Mouse (Mus musculus) layer of hippocampus, postnatal 25 days (tissue): ENCODE measurements around the gene Lipc. TPM values are rescaled to one million over a fixed set of nuclear protein-coding genes. Genes with fewer than 3 reads are reported as not detected.

Experiments used
- DNase-seq, 2 experiments: peaks; one replicate each; pipeline ENCODE4 v3.0.0; 2022; ENCODE audit warnings: mixed read lengths in 2 of 2, low spot score in 1 of 2; ENCODE audit errors: extremely low spot score in 1 of 2
- total RNA-seq, 2 experiments: library from RNA; stranded (reverse); gene quantifications; 2 replicates each; pipeline ENCODE4 v1.2.3; 2021

Lipc gene
- total RNA-seq: under 1 TPM; 0.20 to 0.28 TPM

GRCm38 (mm10) chr9:70952126-70952525 lies at the start of gene Lipc:
Gene Lipc, minus strand, starts transcription at chr9:70952226.
- DNase-seq: no peak

DNA sequence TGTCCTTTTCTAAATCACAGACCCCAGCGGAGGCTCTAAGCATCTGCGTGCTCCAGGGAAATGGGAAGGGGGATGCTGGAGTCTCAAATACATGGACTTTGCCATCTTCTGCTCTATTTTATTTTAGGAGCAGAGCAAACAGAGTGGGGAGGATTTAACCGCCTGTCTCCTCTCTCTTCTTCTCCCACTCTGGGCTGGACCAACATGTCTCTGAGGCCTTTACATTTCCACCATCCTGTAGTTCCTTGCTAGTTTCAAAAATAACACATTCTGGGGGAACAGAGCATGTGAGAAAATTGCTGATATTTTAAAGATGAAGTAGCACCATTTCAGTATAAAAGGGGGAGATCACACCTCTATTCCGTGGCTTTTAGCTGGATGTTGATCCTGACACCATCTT lies 47.1 kb upstream of the Lipc start:
- no peak for DNase-seq

- DNase-seq: peak; percentile 40 to 62
Measured at GRCm38 (mm10) chr9:70998719-70999118, 46.7 kb upstream of the Lipc start.

DNA sequence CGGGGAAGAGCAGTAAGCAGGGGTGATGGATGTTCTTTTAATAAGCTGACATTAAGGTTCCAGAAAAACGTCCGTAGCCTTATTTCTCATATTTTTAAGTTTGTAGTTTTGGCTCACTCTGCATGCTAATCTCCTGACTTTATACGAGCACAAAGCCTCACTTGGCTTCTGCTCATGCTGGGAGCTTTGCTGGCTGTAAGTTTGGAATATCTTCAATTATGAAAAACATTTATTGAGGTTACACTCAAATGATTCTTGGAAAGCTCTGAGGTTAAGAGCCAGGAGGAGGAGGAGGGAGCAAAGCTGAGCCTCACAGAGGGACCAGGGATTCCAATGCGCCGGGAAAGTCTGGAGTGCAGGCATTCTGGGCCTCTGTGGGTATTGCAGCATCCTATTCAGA lies 41.3 kb upstream of the Lipc start:
- no peak for DNase-seq

DNA sequence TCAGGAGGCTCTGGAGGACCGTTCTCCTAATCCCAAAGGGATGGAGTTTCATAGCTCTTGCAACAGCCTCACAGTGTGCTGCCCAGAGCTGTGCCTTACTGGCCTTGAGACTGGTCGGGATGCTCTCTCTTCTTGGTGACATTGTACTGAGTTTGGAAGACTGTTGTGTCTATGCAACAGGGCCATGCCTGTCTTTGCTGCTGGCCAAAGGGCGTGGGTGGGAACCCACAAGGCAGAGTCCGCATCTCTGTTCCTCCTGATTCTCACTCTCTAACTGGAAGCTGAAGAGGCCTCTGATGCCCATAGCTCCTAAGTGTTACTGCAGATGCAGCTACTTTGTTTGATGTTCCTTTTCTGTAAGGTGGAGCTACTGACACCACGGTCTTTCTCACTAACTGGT lies 39.4 kb upstream of the Lipc start:
- DNase-seq: no peak

DNA sequence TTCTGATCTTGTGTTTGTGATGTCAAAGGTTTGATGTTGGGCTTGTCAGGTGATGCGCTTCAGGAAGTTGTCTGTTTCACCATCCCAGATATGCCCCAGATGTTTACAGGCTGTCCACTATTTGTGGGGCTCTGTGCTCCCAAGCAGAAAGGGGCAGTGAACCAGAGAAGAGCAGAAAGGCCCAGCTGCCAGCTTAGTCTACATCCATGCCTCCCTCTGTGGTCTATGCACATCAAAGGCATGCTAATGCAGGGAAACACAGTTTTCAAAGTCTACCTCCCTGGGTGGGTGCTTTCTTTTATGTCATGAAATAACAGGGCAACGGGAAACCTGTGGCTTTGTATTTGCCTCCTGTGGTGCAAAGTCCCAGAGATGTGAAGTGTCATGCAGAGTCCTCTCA lies 35.2 kb upstream of the Lipc start:
- no peak for DNase-seq

GRCm38 (mm10) chr9:70982991-70983480 lies 31.0 kb upstream of the Lipc start:
- no peak for DNase-seq

DNA sequence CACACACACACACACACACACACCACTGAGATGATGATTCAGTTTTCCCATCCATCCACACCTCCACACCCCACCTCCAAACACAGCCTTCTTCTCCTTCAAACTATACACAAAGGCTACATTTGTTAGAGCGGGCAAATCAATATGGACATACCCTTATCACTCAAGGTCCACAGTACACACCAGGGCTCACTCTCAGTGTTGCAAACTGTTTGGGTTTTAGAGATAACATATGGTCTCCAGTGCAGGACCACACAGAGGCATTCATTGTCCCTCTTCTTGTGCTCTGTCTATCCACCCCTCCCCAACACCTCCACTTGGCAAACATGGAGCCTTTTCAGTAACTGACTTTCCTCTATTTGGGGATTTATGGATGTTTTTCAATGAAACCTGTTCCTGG lies 29.7 kb upstream of the Lipc start:
- DNase-seq: no peak

- DNase-seq: no peak
Measured at GRCm38 (mm10) chr9:70979641-70980040, 27.6 kb upstream of the Lipc start.

DNA sequence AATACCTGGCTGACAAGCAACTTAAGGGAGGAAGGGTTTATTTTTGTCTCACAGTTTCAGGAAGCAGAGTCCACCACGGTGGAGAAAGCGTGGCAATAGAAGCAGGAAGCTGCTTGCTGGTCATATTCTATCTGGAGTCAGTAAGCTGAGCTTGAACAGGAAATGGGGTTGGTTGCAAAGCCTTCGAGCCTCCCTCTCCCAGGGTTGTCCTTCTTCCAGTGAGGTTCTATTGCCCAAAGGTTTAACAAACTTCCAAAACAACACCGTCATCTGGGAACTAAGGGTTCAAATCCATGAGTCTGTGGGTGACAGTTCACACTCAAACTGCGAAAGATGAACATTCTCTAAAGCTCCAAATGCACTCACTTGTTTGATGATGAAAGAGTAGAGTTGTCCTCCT lies 27.1 kb upstream of the Lipc start:
- DNase-seq: no peak

GRCm38 (mm10) chr9:70977392-70977791 lies 25.4 kb upstream of the Lipc start:
- no peak for DNase-seq

GRCm38 (mm10) chr9:70975921-70976320 lies 23.9 kb upstream of the Lipc start:
- no peak for DNase-seq

GRCm38 (mm10) chr9:70973286-70973685 lies 21.3 kb upstream of the Lipc start:
- DNase-seq: no peak

DNA sequence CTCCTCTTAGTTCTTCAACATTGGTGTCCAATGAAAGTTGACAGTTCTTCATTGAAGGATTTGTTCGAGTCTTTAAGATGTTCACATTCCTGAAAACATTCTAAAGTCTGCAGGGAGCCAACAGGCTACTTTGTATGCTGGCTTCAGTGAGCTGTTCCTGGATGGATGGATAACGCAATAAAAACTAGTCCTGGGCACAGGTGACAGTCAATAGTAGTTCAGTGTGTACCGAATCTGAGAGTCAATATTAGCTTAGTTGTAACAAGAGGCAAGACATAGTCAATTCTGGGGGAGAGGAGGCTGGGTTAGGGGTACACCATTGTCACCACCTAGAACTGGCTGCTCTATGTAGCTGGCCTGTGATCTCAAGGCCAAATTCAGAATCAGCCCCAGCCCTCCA lies 17.2 kb upstream of the Lipc start:
- DNase-seq: no peak

GRCm38 (mm10) chr9:70965999-70966994 lies 14.3 kb upstream of the Lipc start:
- no peak for DNase-seq

DNA sequence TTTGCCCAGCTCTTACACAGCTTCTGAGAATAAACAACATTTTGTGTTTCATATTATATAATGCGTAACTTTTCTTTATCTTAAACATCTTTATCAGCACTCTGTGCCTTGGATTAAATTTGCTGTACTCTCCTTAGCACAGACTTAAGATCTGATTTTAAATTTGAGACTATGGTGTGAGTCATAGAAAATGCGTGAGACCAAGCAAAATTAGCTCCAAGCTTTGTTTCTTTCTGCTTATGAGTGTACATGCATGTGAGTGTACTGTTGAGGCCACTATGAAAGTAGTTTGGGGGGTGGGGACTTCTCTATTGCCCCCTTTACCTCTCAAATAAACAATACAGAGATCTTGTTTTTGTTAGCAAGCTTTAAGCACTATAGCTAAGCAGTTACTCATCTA lies 13.4 kb upstream of the Lipc start:
- DNase-seq: no peak

DNA sequence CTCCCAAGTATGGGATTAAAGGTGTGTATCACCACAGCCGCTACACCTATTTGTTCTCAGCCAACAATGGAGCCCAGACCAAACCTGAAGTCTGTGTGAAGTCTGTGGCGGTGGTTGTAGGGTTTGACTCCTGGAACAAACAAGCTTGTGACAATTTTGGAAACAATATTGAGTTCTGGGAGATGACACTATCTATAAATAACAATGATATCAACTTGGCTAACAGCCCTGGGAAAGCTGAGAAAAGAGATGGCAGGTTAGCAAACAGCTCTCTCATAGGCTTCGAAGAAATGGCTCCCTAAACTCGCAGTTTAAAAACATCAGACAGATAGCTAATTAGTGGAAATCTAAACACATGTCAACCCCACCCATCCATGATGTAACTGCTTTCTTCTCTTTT lies 13.0 kb upstream of the Lipc start:
- no peak for DNase-seq

DNA sequence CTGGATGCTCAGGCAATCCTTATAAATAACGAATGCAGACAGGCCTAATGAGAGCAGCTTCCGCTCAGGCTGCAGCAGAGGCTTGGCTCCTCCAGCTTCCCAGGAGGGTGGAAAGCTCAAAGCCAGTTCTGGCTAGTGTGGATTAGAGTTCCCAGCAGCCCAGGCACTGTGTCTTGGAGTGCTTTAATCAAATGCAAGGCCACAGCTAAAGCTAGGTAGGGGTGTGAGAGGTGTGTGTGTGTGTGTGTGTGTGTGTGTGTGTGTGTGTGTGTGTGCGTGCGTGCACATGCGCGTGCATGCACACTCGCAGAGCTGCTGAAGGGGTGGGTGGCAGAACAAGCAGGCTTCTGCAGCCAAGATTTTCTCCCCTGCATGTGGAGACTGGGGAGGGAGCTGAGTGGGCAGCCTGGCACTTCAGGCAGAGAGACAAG lies 11.4 kb upstream of the Lipc start:
- DNase-seq: peak in 1 of 2 experiments; percentile 17

DNA sequence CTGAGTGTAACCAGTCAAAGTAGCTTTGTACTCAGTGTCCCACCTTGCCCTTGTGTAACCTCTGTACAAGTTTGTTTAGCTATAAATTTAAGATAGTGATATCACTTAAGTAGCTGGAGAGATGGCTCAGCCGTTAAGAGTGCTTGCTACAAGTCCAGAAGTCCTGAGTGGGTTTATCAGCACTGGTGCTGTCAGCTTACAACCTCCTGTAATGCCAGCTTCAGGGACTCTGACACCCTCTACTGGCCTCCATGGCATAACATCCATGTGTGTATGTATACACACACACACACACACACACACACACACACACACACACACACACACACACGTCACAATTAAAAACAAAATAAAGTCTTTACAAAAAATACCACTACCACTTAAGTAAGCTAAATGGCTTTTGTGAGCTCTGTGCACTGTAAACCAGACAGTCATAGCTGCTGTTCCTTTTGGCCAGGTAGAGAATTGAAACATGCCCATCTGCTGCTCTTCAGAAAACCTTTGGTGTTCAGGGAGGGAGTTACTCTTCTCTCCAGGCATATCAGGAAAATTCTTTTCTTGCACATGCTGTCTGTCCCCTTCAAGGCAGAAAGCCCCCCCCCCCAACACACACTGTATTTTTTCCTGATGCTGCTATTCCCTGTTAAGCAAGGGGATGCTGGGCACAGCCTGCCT lies 10.9 kb upstream of the Lipc start:
- DNase-seq: no peak

DNA sequence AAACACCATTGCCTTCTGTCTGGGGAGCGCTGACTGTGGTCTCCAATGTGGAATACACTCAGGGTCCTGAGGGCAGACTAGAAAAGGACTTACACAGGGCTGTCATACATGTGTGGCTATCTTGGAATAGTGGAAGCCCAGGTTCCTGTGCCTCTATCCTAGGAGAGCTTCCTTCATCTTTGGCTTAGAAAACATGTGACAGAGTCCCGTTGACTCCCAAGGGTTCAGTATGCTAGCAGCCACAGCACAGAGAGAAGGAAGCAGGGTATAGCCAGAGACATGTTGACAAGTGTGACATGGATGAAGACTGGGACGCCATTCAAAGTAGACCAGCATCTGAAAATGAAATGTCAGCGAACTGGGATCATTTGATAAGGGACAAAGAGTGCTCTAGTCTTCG lies 8.3 kb upstream of the Lipc start:
- DNase-seq: no peak

DNA sequence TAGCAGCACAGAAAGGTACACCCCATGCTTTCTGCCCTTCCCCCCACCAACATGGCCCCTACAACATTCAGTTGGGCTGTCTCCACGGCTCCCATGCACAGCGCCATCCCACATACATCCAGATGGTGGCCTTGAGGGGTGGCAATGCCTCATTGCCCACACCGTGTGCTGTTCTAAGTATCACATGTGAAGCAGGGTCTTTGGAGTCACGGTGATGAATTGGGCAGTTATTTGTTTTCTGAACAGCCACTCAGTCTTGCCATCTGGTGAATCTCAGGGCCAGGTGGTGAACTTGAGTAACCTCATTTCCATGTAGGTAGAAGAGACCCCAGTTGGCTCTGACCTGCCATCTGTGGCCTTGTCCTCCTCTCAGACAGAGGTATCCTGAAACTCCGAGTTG lies 7.8 kb upstream of the Lipc start:
- no peak for DNase-seq

GRCm38 (mm10) chr9:70959447-70959846 lies 7.4 kb upstream of the Lipc start:
- no peak for DNase-seq
